Mouse (Mus musculus) E14TG2a.4 (cell line): ENCODE data around the gene Evi5.

ENCODE experiments used
- CTCF ChIP-seq: conservative IDR thresholded peaks from 2 replicates; pipeline ENCODE4 v1.5.1; 2014; ENCODE audit warnings: low read length
- NANOG ChIP-seq: IDR thresholded peaks from 2 replicates; pipeline ENCODE4 v1.6.1; 2014; ENCODE audit warnings: borderline replicate concordance, low read length, mixed read lengths
- POU5F1 ChIP-seq: IDR thresholded peaks from 2 replicates; pipeline ENCODE4 v1.6.1; 2014; ENCODE audit warnings: low read length, borderline replicate concordance

GRCm38 (mm10) chr5:107847817-107848216 is 27.1 kb downstream of the Evi5 start:
- TF ChIP-seq CTCF, result no peak
- no peak for TF ChIP-seq NANOG
- no peak for TF ChIP-seq POU5F1
